Mouse (Mus musculus) forebrain, embryonic 11.5 days (tissue): ENCODE data around the gene Hs6st3. TPM values are rescaled to one million over a fixed set of nuclear protein-coding genes. Genes with fewer than 3 reads are reported as not detected.

Experiments used
- ATAC-seq: fragments of 200-750 bp; cut with Nextera tagmentation; replicated peaks from 2 replicates; pipeline ENCODE4 v1.8.0; 2017; ENCODE audit warnings: moderate TSS enrichment; ENCODE audit not compliant: low FRiP score
- DNase-seq: peaks from one replicate; pipeline ENCODE4 v3.0.0-alpha.2; 2017; ENCODE audit warnings: low spot score
- H3K27ac ChIP-seq: fragments of 300-500 bp; sonication (generic); 2 replicates; pipeline ENCODE4 v1.5.1; 2014; ENCODE audit warnings: low read depth, low read length
- H3K27me3 ChIP-seq: fragments of 300-500 bp; sonication (generic); 2 replicates; pipeline ENCODE4 v1.6.1; 2014; ENCODE audit warnings: mild to moderate bottlenecking, low read length, mixed read lengths; ENCODE audit not compliant: control insufficient read depth, insufficient read depth
- H3K36me3 ChIP-seq: fragments of 300-500 bp; sonication (generic); 2 replicates; pipeline ENCODE4 v1.6.1; 2014; ENCODE audit warnings: mild to moderate bottlenecking, low read length, moderate library complexity, mixed read lengths; ENCODE audit not compliant: control insufficient read depth, insufficient read depth
- H3K4me1 ChIP-seq: fragments of 300-500 bp; sonication (generic); replicated peaks from 2 replicates; pipeline ENCODE4 v1.6.1; 2014; ENCODE audit warnings: low read length, mixed read lengths; ENCODE audit not compliant: control insufficient read depth, insufficient read depth
- H3K4me2 ChIP-seq: fragments of 300-500 bp; sonication (generic); 2 replicates; pipeline ENCODE4 v1.6.1; 2014; ENCODE audit warnings: low read depth, mild to moderate bottlenecking, low read length, moderate library complexity, mixed read lengths; ENCODE audit not compliant: severe bottlenecking
- H3K4me3 ChIP-seq: fragments of 300-500 bp; sonication (generic); 2 replicates; pipeline ENCODE4 v1.5.1; 2014; ENCODE audit warnings: low read depth, low read length
- H3K9ac ChIP-seq: fragments of 300-500 bp; sonication (generic); 2 replicates; pipeline ENCODE4 v1.6.1; 2014; ENCODE audit warnings: low read length
- H3K9me3 ChIP-seq: fragments of 300-500 bp; sonication (generic); 2 replicates; pipeline ENCODE4 v1.6.1; 2016; ENCODE audit warnings: low read length, mixed read lengths; ENCODE audit not compliant: control insufficient read depth
- WGBS: fragments of 180-500 bp; shearing (Covaris S2); extraction: QIAGEN DNeasy Blood & Tissue Kit; methylation state at CpG from one replicate; pipeline ENCODE4 v1.1.7; 2014; 5-methylcytosine and 5-hydroxymethylcytosine counted together
- polyA plus RNA-seq: library from polyadenylated mRNA; unstranded; fragments of >200 nt; fragmentation: Nextera tagmentation; extraction: Ambion mirVana; gene quantifications from 2 replicates; pipeline ENCODE4 v1.2.1, GENCODE M21; 2014

Hs6st3 gene
- polyA plus RNA-seq = not detected in 2 replicates

DNA sequence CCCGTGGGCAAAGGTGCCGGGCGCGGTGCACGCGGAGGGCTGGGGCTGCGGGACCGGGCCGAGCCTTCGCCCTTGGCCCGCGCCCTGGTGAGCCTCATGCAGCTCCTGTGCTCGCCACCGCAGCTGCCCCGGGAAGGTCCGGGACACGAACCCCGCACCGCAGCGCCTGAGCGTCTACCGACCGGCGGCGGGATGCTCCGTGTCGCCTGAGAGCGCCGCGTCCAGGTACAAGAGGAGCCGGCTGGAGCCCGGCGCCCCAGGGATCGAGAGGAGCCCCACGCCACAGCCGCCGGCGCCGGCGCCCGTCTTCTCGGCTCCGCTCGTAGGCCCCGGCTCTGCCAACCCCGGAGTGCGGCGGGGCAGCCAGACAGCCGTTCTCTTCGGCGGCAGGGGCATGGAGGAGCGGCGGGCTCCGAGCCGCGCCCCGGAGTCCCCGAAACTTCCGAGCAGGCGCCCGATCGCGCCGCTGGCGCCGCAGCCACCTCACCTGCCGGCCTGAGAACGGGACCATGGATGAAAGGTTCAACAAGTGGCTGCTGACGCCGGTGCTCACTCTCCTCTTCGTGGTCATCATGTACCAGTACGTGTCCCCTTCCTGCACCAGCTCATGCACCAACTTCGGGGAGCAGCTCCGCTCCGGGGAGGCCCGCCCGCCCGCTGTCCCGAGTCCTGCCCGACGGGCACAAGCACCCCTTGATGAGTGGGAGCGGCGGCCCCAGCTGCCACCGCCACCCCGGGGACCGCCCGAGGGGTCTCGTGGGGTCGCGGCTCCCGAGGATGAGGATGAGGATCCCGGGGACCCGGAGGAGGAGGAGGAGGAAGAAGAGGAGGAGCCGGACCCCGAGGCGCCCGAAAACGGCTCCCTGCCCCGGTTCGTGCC lies at the start of gene Hs6st3:
TSS of gene Hs6st3 (plus strand) at position 436 of the 880 bp plus-strand sequence.
- Histone ChIP-seq H3K4me2 (peak within 1 kb of the TSS; percentile 98), H3K9ac (peak within 1 kb of the TSS; percentile 57), H3K4me3 (peak within 1 kb of the TSS; percentile 59), H3K27me3 (peaks cover 38% of the 10 kb centered on the region), H3K9me3 (no peaks in the 10 kb centered on the region), H3K27ac (no peak within 1 kb of the TSS), H3K4me1 (peaks cover 6% of the 10 kb centered on the region; the same call in 1 of the 2 replicates), H3K36me3 (no peaks in the 10 kb centered on the region)
- WGBS = under 1% methylated on average over 90 of the region's 100 CpGs
- ATAC-seq (peak; percentile 45), DNase-seq (no peak)

DNA sequence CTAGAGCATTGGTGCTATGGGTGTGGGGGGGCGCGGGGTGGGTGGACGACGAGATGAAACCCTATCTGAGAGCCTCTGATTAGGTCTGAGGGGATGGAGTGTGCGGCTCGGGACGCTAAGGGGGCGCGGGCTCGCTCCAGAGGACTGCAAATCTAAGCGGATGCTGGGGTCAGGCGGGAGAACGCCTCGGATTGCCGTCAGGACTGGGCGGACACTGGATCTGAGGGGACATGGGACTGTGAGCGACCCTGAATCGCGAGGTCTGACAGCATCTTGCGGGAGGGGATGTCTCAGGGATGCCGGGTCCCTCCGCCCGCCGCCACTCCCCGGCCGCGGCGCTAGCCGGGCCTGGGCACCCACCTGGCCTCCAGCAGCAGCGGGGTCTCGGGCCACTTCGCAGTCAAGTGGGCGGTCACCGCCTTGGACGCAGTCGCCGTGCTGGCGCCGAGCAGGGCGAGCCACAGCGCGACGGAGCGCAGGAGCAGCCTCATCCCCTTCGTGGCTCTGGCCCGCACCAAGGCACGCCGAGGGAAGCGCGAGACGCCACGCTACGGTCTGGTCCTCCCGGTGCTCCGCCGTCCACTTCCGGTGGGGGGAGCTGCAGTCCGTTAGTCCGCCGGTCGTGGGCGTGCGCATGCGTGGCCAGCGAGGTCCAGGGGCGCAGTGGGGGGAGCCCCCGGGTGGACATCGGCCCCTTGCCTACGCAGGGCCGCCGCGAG lies 39.1 kb upstream of the Hs6st3 start, which contains the start of gene Uggt2:
TSS of gene Uggt2 (minus strand) at position 580 of the 719 bp plus-strand sequence.
- Histone ChIP-seq H3K9ac (peak within 1 kb of the TSS; percentile 93), H3K4me3 (peak within 1 kb of the TSS; percentile 74), H3K36me3 (no peaks in the 10 kb centered on the region; the same call in 1 of the 2 replicates), H3K4me2 (peak within 1 kb of the TSS; percentile 81), H3K9me3 (no peaks in the 10 kb centered on the region), H3K27ac (peak within 1 kb of the TSS; percentile 68; the same call in 1 of the 2 replicates), H3K4me1 (0 out of 2 replicates have a peak, but pooled peaks cover 5% of the 10 kb centered on the region), H3K27me3 (no peaks in the 10 kb centered on the region)
- DNase-seq (peak; percentile 96), ATAC-seq (peak; percentile 96)
- under 1% methylated on average over 67 of the region's 72 CpGs for WGBS

DNA sequence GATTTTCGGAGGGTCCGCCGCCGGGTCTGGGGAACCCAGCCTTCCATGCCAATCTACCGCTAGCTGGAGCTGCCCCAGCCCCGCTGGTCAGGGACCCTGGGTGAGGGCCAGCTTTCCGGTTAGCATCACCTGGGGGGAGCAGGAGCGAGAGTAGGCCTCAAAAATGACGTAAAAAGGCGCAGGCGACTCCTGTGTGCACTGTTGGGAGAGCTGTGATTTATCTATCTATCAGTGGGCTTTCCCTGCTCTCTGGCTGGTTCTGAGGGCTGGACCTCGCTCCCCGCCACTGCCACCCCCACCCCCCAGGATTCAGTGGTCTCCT lies 38.6 kb upstream of the Hs6st3 start:
- Histone ChIP-seq H3K27me3 (no peaks in the 10 kb centered on the region), H3K4me2 (peak overlapping the region; percentile 81), H3K4me1 (0 out of 2 replicates have a peak, but pooled peaks cover 5% of the 10 kb centered on the region), H3K9ac (peak overlapping the region; percentile 93), H3K36me3 (no peaks in the 10 kb centered on the region), H3K27ac (no peak overlapping the region), H3K9me3 (no peaks in the 10 kb centered on the region), H3K4me3 (peak overlapping the region; percentile 74)
- ATAC-seq (no peak; the same call in 1 of the 2 replicates), DNase-seq (no peak)
- WGBS = 2% methylated on average over 13 of the region's 13 CpGs

DNA sequence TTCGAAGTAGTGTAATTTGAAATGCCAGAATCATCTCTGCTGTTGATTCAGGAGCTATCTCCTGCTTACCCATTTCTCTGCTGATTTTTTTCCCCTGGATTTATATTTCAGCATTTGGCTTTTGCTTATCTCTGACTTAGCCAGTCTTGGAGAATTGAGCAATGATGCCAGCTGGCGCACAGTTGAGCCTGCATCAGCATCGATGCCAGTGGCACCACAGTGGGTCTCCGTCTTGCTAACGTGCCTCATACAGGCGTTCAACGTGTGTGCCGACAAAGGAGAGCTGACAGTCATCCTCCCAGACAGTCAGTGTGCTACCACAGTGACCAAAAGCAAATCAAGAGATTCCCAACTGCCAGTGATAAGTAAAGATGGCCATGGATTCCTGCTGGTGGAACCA lies 30.6 kb upstream of the Hs6st3 start:
- no peak for ATAC-seq
- H3K4me2 ChIP-seq = no peak overlapping the region
- H3K4me3 ChIP-seq = no peak overlapping the region
- no peak for DNase-seq
- H3K4me1 ChIP-seq = no peaks in the 10 kb centered on the region
- WGBS = 94% methylated on average over 8 of the region's 8 CpGs
- H3K36me3 ChIP-seq = no peaks in the 10 kb centered on the region
- H3K9ac ChIP-seq = no peak overlapping the region
- no peak overlapping the region for H3K27ac ChIP-seq
- H3K27me3 ChIP-seq = no peaks in the 10 kb centered on the region
- H3K9me3 ChIP-seq = no peaks in the 10 kb centered on the region

DNA sequence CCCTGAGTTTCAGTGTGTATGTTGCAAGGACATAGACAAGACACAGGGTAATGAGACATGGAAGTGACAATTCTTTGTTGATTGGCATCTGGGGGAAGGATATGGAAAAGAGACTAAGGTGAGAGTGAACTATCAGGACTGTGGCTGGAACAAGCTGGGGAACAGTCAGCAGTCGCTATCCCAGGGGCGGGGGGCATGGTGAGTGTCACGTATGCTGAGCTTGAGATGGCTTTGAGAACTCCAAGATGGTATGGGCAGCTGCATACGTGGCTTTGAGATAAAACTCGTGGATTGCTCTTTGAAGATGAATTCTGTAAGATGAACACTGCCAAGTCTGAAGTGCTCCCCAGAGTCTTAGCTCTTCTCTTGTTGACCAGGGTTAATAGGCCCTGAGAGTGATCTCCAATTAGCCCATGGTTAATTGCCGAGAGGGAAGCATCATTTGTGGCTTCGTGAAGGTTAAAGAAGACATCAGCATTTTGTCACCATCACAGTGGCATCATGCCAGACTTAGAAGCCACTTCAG lies 29.3 kb upstream of the Hs6st3 start:
- H3K9me3 ChIP-seq = no peaks in the 10 kb centered on the region
- no peaks in the 10 kb centered on the region for H3K27me3 ChIP-seq
- no peak overlapping the region for H3K27ac ChIP-seq
- no peak overlapping the region for H3K9ac ChIP-seq
- no peaks in the 10 kb centered on the region for H3K36me3 ChIP-seq
- H3K4me1 ChIP-seq = no peaks in the 10 kb centered on the region
- DNase-seq = no peak
- no peak overlapping the region for H3K4me2 ChIP-seq
- 75% methylated on average over 7 of the region's 7 CpGs for WGBS
- H3K4me3 ChIP-seq = no peak overlapping the region
- ATAC-seq = no peak

DNA sequence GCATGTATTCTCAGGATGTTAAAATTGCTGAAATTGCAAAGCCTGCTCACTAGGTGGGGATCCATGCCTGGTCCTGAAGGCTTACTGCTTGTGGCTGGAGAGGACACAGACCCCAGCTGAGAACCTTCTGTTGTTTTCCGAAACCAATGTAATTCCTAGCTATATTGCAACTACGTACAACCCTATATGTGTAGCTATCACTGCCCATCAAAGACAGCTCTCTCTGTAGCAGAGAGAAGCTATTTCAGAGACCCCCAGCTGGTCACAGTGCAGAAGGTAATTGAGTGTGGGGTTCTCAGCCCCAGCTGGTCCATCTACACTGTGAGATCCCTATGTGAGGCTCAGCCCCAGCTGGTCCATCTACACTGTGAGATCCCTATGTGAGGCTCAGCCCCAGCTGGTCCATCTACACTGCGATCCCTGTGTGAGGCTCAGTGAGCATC lies 28.3 kb upstream of the Hs6st3 start:
- Histone ChIP-seq H3K27ac (no peak overlapping the region), H3K36me3 (no peaks in the 10 kb centered on the region), H3K4me1 (no peaks in the 10 kb centered on the region), H3K9me3 (no peaks in the 10 kb centered on the region), H3K27me3 (no peaks in the 10 kb centered on the region), H3K4me2 (no peak overlapping the region), H3K9ac (no peak overlapping the region), H3K4me3 (no peak overlapping the region)
- ATAC-seq (no peak), DNase-seq (no peak)
- 87% methylated on average over 3 of the region's 3 CpGs for WGBS

DNA sequence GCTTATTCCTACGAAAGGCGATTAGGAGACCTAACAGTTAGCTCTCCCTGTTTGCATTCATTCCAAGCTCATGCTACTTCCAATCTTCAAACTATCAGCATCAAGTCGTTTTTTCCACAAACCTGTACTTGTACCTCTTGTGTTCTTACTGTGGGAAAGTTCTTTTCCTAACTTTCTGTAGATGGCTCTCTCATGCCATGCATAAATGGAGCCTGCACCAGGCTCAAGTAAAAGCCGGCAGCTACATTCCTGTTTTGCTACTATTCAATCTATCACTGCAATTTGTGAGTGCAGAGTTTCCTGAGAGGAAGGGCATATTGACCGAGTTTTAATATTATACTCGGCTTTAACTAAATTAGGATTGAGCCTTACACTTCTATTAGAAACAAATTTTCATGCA lies 25.6 kb upstream of the Hs6st3 start:
- no peak for DNase-seq
- H3K4me3 ChIP-seq = no peak overlapping the region
- no peaks in the 10 kb centered on the region for H3K4me1 ChIP-seq
- no peak overlapping the region for H3K27ac ChIP-seq
- WGBS = 83% methylated on average over 6 of the region's 6 CpGs
- ATAC-seq = no peak
- H3K9me3 ChIP-seq = no peaks in the 10 kb centered on the region
- no peak overlapping the region for H3K9ac ChIP-seq
- no peak overlapping the region for H3K4me2 ChIP-seq
- H3K36me3 ChIP-seq = no peaks in the 10 kb centered on the region
- no peaks in the 10 kb centered on the region for H3K27me3 ChIP-seq

DNA sequence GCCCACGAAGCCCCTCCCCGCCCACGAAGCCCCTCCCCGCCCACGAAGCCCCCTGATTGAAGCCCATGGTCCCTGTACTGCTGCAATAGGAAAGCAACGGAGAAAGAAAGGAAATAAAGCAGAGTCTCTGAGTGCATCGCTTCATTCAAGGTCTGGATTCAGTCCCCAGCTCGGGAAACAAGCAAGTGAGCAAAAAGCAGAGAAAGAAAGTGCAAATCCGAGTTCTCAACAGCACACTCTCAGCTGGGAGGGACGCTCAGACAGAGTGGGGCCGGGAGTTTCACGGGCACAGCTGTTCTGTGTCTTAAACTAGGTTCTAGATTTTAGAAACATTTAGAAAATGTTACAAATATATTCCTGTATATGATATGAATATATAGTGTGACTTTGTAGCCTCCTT lies 14.6 kb upstream of the Hs6st3 start:
- ATAC-seq = peak; percentile 68
- WGBS = 5% methylated on average over 12 of the region's 12 CpGs
- H3K27me3 ChIP-seq = no peaks in the 10 kb centered on the region
- peak overlapping the region; percentile 32; the same call in 1 of the 2 replicates for H3K9ac ChIP-seq
- no peaks in the 10 kb centered on the region for H3K36me3 ChIP-seq
- H3K4me1 ChIP-seq = no peaks in the 10 kb centered on the region
- no peak overlapping the region for H3K27ac ChIP-seq
- no peaks in the 10 kb centered on the region for H3K9me3 ChIP-seq
- no peak for DNase-seq
- H3K4me3 ChIP-seq = peak overlapping the region; percentile 31
- H3K4me2 ChIP-seq = peak overlapping the region; percentile 53
